Mouse (Mus musculus) bone marrow, adult 2 months (tissue): ENCODE results near the gene Col6a6. TPM values are rescaled to one million over a fixed set of nuclear protein-coding genes. Genes with fewer than 3 reads are reported as not detected.

Experiments used
- H3K27ac ChIP-seq: fragments of 200-500 bp; 2 replicates; pipeline ENCODE4 v1.5.1; 2012; ENCODE audit warnings: low read depth, mild to moderate bottlenecking, control low read depth, inconsistent platforms, low read length; ENCODE audit not compliant: control insufficient read depth, poor library complexity, insufficient read depth
- H3K4me1 ChIP-seq: fragments of 200-500 bp; 2 replicates; pipeline ENCODE4 v1.6.1; 2011; ENCODE audit warnings: low read length; ENCODE audit not compliant: control insufficient read depth, insufficient read depth
- H3K4me3 ChIP-seq: fragments of 200-500 bp; replicated peaks from 2 replicates; pipeline ENCODE3; 2011; ENCODE audit warnings: mild to moderate bottlenecking, low read depth, low read length, control low read depth; ENCODE audit not compliant: control insufficient read depth
- CTCF ChIP-seq: fragments of 200-500 bp; IDR thresholded peaks from 2 replicates; pipeline ENCODE4 v1.5.1; 2011; ENCODE audit warnings: low read length, control low read depth; ENCODE audit not compliant: control insufficient read depth, insufficient read depth
- POLR2A ChIP-seq: fragments of 200-500 bp; IDR thresholded peaks from 2 replicates; pipeline ENCODE4 v1.6.1; 2011; ENCODE audit warnings: low read depth, mild to moderate bottlenecking, control low read depth, low read length, borderline replicate concordance; ENCODE audit not compliant: control insufficient read depth
- WGBS: fragments of 180-500 bp; shearing (Covaris S2); methylation state at CpG from one replicate; pipeline ENCODE4 v1.1.7; 2018; 5-methylcytosine and 5-hydroxymethylcytosine counted together
- polyA plus RNA-seq: library from polyadenylated mRNA; stranded (reverse); fragments of >200 nt; gene quantifications from 2 replicates; pipeline ENCODE4 v1.2.4, GENCODE M21; 2011; ENCODE audit warnings: low replicate concordance; ENCODE audit not compliant: missing spikeins, insufficient read depth, insufficient read length

The Col6a6 gene
- polyA plus RNA-seq, result not detected in 2 replicates

GRCm38 (mm10) chr9:105827791-105828385 is at the start of gene Col6a6:
Gene Col6a6, minus strand, starts transcription at chr9:105828160.
- Histone ChIP-seq H3K27ac (no peak within 1 kb of the TSS), H3K4me3 (no peak within 1 kb of the TSS), H3K4me1 (no peaks in the 10 kb centered on the region; the same call in 1 of the 2 replicates)
- 27% methylated on average over 20 of the region's 20 CpGs for WGBS
- TF ChIP-seq POLR2A, result no peak
- TF ChIP-seq CTCF, result no peak

- H3K4me1 ChIP-seq, result no peaks in the 10 kb centered on the region
- H3K27ac ChIP-seq, result no peak overlapping the region
- H3K4me3 ChIP-seq, result no peak overlapping the region
- no peak for TF ChIP-seq CTCF
- TF ChIP-seq POLR2A, result no peak
- 73% methylated on average over 4 of the region's 4 CpGs for WGBS
Measured at GRCm38 (mm10) chr9:105876124-105876523, 48.2 kb upstream of the Col6a6 start.

GRCm38 (mm10) chr9:105871643-105872042 is 43.7 kb upstream of the Col6a6 start:
- no peaks in the 10 kb centered on the region for H3K4me1 ChIP-seq
- TF ChIP-seq POLR2A (no peak), CTCF (no peak)
- 78% methylated on average over 14 of the region's 14 CpGs for WGBS
- H3K4me3 ChIP-seq, result no peak overlapping the region
- H3K27ac ChIP-seq, result no peak overlapping the region

GRCm38 (mm10) chr9:105857773-105858172 is 29.8 kb upstream of the Col6a6 start:
- peak; percentile 59 for TF ChIP-seq CTCF
- TF ChIP-seq POLR2A, result no peak
- no peak overlapping the region for H3K27ac ChIP-seq
- 10% methylated on average over 6 of the region's 6 CpGs for WGBS

GRCm38 (mm10) chr9:105852778-105853065 is 24.8 kb upstream of the Col6a6 start:
- H3K4me3 ChIP-seq, result no peak overlapping the region
- WGBS, result 55% methylated on average over 1 of the region's 1 CpGs

More at GRCm38 (mm10) chr9:105857773-105858172, 29.8 kb upstream of the Col6a6 start:
- Histone ChIP-seq H3K4me1 (no peaks in the 10 kb centered on the region), H3K4me3 (no peak overlapping the region)

GRCm38 (mm10) chr9:105852015-105852777 is 24.2 kb upstream of the Col6a6 start:
- WGBS, result 69% methylated on average over 14 of the region's 14 CpGs
- Histone ChIP-seq H3K27ac (no peak overlapping the region), H3K4me3 (no peak overlapping the region), H3K4me1 (no peaks in the 10 kb centered on the region)
- no peak for TF ChIP-seq POLR2A
- TF ChIP-seq CTCF, result no peak

More at GRCm38 (mm10) chr9:105852778-105853065, 24.8 kb upstream of the Col6a6 start:
- TF ChIP-seq CTCF (no peak), POLR2A (no peak)
- no peaks in the 10 kb centered on the region for H3K4me1 ChIP-seq
- H3K27ac ChIP-seq, result no peak overlapping the region

GRCm38 (mm10) chr9:105851011-105851410 is 23.1 kb upstream of the Col6a6 start:
- Histone ChIP-seq H3K4me3 (no peak overlapping the region), H3K27ac (no peak overlapping the region), H3K4me1 (no peaks in the 10 kb centered on the region)
- TF ChIP-seq CTCF (no peak), POLR2A (no peak)
- 69% methylated on average over 3 of the region's 3 CpGs for WGBS

GRCm38 (mm10) chr9:105848396-105848795 is 20.4 kb upstream of the Col6a6 start:
- TF ChIP-seq POLR2A, result no peak
- TF ChIP-seq CTCF, result no peak
- Histone ChIP-seq H3K4me3 (no peak overlapping the region), H3K27ac (no peak overlapping the region), H3K4me1 (no peaks in the 10 kb centered on the region)
- WGBS, result 68% methylated on average over 4 of the region's 4 CpGs
